Mouse (Mus musculus): ENCODE results near the gene Ppp2r1b.

GRCm38 (mm10) chr9:50855133-50855766, 10.1 kb downstream of the Ppp2r1b start:
- TF ChIP-seq CTCF (IDR thresholded peaks at IDR 0.05; ENCODE audit: low read depth, low read length) = no peak
- no peak for TF ChIP-seq POLR2A (IDR thresholded peaks at IDR 0.05; ENCODE audit: extremely low read depth, insufficient read depth, low read length)

Data from liver, adult 2 months (tissue).